Mouse (Mus musculus): ENCODE results near the gene Tpgs1.
A peak's percentile ranks its signal among the peaks of the same experiment; 100 is the strongest.
"Not testable (repeated sequence)": the region's sequence is repeated elsewhere in the genome, so short reads cannot be mapped to it uniquely, and the experiment has no call there.

The Tpgs1 gene

GRCm38 (mm10) chr10:79691986-79692548 lies 22.9 kb downstream of the Tpgs1 start:
- DNase-seq (ENCODE audit: low spot score), result no peak

- DNase-seq (ENCODE audit: low spot score), result no peak
Observed at GRCm38 (mm10) chr10:79693580-79694378, 24.6 kb downstream of the Tpgs1 start.

GRCm38 (mm10) chr10:79694379-79694655 lies 25.1 kb downstream of the Tpgs1 start:
- no peak for DNase-seq (ENCODE audit: low spot score)

GRCm38 (mm10) chr10:79695231-79696128 lies 26.3 kb downstream of the Tpgs1 start:
- peak; percentile 89 for DNase-seq (ENCODE audit: low spot score)

- no peak for DNase-seq (ENCODE audit: low spot score)
Observed at GRCm38 (mm10) chr10:79696129-79696651, 27.0 kb downstream of the Tpgs1 start.

GRCm38 (mm10) chr10:79697916-79698315 lies 28.7 kb downstream of the Tpgs1 start:
- no peak for DNase-seq (ENCODE audit: low spot score)

- DNase-seq (ENCODE audit: low spot score), result no peak
Observed at GRCm38 (mm10) chr10:79698459-79698858, 29.3 kb downstream of the Tpgs1 start.

GRCm38 (mm10) chr10:79700676-79701075 lies 31.5 kb downstream of the Tpgs1 start:
- no peak for DNase-seq (ENCODE audit: low spot score)

GRCm38 (mm10) chr10:79701443-79702129 lies 32.4 kb downstream of the Tpgs1 start:
- DNase-seq (ENCODE audit: low spot score), result no peak

- not testable (repeated sequence) for DNase-seq (ENCODE audit: low spot score)
Observed at GRCm38 (mm10) chr10:79702970-79703369, 33.8 kb downstream of the Tpgs1 start.

GRCm38 (mm10) chr10:79703541-79703940 lies 34.4 kb downstream of the Tpgs1 start:
- DNase-seq (ENCODE audit: low spot score), result no peak

- peak; percentile 98 for DNase-seq (ENCODE audit: low spot score)
Observed at GRCm38 (mm10) chr10:79704065-79704969, 35.1 kb downstream of the Tpgs1 start, which contains the start of gene Bsg. Gene Bsg (plus strand): TSS chr10:79704491.

- DNase-seq (ENCODE audit: low spot score), result no peak
Observed at GRCm38 (mm10) chr10:79704970-79705360, 35.8 kb downstream of the Tpgs1 start.

- no peak for DNase-seq (ENCODE audit: low spot score)
Observed at GRCm38 (mm10) chr10:79705951-79706350, 36.8 kb downstream of the Tpgs1 start.

GRCm38 (mm10) chr10:79706406-79707094 lies 37.4 kb downstream of the Tpgs1 start:
- DNase-seq (ENCODE audit: low spot score), result no peak

- no peak for DNase-seq (ENCODE audit: low spot score)
Observed at GRCm38 (mm10) chr10:79707162-79707561, 38.0 kb downstream of the Tpgs1 start.

GRCm38 (mm10) chr10:79707759-79708158 lies 38.6 kb downstream of the Tpgs1 start:
- no peak for DNase-seq (ENCODE audit: low spot score)

GRCm38 (mm10) chr10:79708668-79709067 lies 39.5 kb downstream of the Tpgs1 start:
- no peak for DNase-seq (ENCODE audit: low spot score)

GRCm38 (mm10) chr10:79709307-79709706 lies 40.1 kb downstream of the Tpgs1 start:
- DNase-seq (ENCODE audit: low spot score), result no peak

GRCm38 (mm10) chr10:79712029-79712428 lies 42.9 kb downstream of the Tpgs1 start:
- DNase-seq (ENCODE audit: low spot score), result no peak

All from testis, postnatal 10 days (tissue).